Mouse (Mus musculus) urinary bladder, postnatal 36 days (tissue): ENCODE measurements around the gene Psip1.

Experiments used
- DNase-seq, 2 experiments: peaks; one replicate each; pipeline ENCODE4 v3.0.0; 2022; ENCODE audit warnings: low spot score in 2 of 2, mixed read lengths in 1 of 2

The Psip1 gene

DNA sequence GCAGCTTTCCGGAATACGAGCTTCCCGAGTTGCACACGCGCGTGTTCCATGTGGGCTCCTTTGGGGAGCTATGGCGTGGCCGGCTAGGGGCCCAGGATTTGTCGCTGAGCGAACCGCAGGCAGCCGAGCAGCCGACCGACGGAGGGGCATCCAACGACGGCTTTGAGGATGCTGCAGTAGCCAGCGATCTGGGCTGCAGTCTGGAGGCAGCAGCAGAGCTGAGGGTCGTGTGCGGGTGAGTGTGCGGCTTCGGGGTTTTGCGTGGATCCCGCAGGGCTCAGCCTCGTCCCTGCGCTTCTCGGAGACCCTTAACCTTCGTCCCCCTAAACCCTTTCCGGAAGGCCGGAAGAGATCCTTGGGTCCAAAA, 68.5 kb downstream of the Psip1 start:
- no peak for DNase-seq

DNA sequence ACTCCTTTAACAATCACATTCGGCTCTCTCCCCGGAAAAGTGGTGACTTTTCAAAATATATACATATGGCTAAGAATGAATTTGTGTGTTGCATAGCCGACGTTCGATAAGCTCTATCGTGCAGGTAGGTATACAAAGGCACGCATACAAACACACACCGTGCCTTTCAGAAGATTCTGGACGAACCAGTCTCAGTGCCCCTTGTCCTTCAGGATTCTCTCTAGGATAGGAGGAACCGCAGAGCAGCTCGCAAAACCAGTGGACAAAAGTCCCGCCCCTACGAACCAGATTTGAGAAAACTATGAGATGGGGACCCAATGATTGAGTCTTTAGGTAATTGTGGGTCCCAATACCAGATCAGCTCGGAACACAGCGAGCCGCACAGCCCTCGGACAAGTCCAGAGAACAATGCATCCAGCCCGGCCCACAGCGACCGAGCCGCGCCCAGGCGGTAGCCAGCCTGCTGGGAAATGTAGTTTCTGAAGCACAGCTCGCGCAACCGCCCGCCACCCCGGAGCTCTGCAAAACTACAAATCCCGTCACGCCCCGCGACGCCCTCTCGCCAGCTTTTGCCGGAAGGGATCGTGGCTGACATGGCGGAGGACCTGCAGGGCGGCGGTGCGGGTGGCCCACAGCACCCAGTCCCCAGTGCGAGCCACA, 69.0 kb downstream of the Psip1 start, which contains the start of gene Snapc3:
Snapc3 (plus strand) TSS at position 565 of the 660 bp plus-strand sequence.
- DNase-seq, result peak; percentile 93 to 97

DNA sequence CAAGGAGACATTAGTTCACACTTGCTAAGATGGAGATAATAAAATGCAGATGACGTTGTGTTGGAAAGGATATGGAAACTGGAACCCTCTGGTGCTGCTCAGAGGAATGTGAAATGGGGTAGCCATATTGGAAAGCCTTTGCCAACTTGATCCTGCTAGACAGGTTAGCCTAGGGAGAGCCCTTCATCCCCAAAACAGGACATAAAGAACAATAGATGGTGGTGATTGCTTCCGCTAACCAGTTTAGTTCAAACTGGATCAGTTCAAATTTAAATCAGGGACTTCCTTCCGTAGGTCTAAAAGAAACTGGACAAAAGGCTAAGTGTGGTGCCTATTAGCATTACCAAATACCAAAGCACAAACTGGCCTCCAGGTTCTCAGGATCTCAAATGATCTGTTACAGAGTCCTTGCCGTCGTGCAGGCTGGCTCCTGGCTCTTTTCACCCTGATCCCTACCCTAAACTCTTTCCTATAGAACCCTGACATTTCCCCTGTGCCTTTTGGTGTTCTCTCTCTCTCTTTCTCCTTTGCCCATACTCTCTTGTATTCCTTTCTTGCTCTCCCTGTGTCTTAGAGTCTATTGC, 71.9 kb downstream of the Psip1 start:
- DNase-seq, result no peak

DNA sequence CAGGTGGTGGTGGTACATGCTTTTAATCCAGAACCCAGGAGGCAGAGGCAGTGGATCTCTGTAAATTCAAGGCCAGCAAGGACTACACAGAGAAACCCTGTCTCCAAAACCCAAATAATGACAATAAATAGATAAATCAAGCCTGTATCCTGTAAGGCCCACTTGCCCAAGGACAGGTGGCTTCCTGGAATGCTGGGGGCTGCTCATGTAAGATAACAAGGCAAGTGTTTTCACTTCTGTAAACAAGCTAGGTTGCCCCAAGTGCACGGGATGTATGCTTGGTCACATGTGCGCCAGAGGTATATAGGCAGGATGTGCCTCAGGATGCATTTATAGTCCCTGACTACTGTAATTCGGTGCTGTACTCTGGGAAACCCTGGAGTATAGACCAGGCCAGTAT, 74.2 kb downstream of the Psip1 start:
- DNase-seq, result no peak

DNA sequence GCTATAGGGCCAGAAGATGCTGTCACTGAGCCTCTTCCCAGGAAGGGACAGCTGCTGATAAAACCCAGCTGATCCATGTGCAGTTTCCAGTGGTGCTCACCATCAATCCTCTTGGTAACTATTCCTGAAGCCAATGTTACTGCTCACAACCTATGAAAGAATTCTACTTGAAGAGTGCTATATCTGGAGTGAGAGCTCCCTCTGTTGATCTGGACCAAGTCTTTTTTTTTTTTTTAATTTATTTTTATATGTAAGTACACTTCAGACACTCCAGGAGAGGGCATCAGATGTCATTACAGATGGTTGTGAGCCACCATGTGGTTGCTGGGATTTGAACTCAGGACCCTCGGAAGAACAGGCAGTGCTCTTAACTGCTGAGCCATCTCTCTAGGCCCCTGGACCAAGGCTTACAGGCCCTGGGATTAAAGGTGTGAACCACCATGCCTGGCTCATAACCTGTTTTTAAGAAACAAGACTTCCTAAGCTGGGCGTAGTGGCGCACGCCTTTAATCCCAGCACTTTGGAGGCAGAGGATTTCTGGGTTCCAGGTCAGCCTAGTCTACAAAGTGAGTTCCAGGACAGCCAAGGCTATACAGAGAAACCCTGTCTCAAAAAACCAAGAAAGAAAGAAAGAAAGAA, 76.3 kb downstream of the Psip1 start:
- no peak for DNase-seq

DNA sequence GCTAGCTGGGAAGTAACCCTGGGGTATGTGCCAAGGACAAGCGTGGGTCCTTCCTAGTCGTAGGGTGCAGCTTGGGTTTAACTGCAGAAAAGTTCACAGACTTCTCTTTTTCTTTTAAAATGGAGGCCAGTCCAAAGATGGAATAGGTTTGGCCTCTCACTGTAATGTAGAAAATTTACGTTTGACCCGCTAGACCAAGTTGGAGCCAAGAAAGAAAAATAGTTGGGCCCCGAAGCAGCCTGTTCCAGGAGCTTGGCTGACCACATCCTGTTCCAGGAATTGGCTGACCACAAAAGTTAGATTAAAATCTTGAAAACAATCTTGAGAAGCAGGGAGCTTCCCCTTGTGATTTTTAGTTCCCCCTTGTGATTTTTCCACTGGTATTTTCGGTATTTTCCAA, 78.6 kb downstream of the Psip1 start:
- no peak for DNase-seq
